Mouse (Mus musculus): ENCODE results near the gene Otoa. TPM values are rescaled to one million over a fixed set of nuclear protein-coding genes. Genes with fewer than 3 reads are reported as not detected.

Otoa gene
- 0.06 TPM in 1 of 2 replicates, not detected in the other for polyA plus RNA-seq (2012; rRNA removed)

DNA sequence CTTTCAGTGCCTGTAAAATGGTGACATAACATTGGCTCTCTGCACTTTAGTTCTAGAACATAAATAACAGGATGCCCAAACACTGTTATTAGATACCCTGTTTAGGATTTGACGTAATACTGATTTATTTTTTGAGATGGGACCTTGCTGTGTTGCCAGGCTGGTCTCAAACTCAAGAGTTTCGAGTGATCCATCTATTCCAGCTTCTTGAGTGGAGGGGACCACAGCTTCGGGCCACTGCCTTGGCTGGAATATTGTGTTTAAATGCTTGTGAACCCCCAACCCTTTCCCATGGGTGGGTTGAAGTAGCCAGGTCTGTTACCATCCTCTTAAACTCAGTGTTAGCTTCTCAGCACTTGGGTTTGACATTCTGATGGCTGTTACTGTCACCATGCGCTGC lies at the start of gene Otoa:
Gene Otoa (plus strand): TSS at position 301 of the 400 bp plus-strand sequence.

DNA sequence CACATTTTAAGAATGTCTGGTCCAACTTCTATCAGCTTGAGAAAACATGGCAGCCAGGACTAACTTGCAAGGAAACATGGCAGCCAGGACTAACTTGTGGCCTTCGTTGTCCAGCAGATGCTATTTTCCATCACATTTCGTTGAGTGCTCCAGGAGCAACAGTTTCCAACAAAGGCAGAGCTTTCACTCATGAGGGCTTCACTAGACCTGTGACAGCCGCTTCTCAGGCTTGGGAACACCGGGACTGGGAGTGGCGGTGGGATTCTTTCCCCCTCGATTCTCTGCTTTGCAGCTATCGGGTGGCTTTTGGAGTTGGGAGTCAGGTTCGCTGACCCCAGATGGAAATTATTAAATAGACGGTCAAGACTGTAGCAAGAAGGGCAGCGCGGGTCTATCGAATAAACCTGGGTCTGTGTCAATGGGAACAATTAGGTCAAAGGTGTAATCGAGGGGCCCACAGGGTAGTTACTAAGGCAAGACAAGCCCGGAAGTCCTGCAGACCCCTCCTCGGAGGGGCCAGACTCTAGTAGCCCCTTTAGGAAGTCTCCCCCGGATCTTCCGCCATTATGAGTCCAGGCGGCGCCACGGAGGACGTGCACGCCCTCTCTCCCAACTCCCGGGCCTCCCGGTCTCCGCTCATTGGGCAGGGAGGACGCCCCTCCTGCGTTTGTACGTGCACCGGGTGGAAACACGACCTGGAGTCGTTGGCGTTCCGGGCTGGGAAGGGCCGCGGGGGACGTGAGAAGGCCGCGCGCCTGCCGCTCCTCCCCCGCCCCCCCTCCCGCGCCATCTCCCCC lies 47.4 kb upstream of the Otoa start, which contains the start of gene Mettl9:
Gene Mettl9 (plus strand): TSS at position 590 of the 797 bp plus-strand sequence.

GRCm38 (mm10) chr7:121074281-121074680 lies 7.2 kb upstream of the Otoa start, which contains the start of gene Igsf6:
Gene Igsf6 (minus strand): TSS chr7:121074572.

Other genes starting within 250 kb of the Otoa start
- 36.6 and 38.0 TPM in 2 replicates for gene Eef2k, start 238.8 kb upstream of the Otoa start, polyA plus RNA-seq (2012; rRNA removed)
- gene Polr3e, start 163.9 kb upstream of the Otoa start, polyA plus RNA-seq (2012; rRNA removed): 13.6 and 15.1 TPM in 2 replicates
- 11.5 and 17.6 TPM in 2 replicates for gene Cdr2, start 99.3 kb upstream of the Otoa start, polyA plus RNA-seq (2012; rRNA removed)
- 0.20 and 0.95 TPM in 2 replicates for gene Mfsd13b, start 99.1 kb upstream of the Otoa start, polyA plus RNA-seq (2012; rRNA removed)
- gene Mettl9, start 47.2 kb upstream of the Otoa start, polyA plus RNA-seq (2012; rRNA removed): 34.3 and 38.2 TPM in 2 replicates
- 0.42 and 0.47 TPM in 2 replicates for gene Igsf6, start 7.1 kb upstream of the Otoa start, polyA plus RNA-seq (2012; rRNA removed)